Mouse (Mus musculus) intestine, embryonic 14.5 days (tissue): ENCODE measurements around the gene Anxa8. TPM values are rescaled to one million over a fixed set of nuclear protein-coding genes. Genes with fewer than 3 reads are reported as not detected.

Source experiments
- ATAC-seq: fragments of 200-750 bp; cut with Nextera tagmentation; replicated peaks from 2 replicates; pipeline ENCODE4 v1.8.0; 2017; ENCODE audit warnings: low read depth, moderate number of reproducible peaks, moderate TSS enrichment, moderate library complexity; ENCODE audit not compliant: low FRiP score, low TSS enrichment
- DNase-seq: peaks from one replicate; pipeline ENCODE4 v3.0.0-alpha.2; 2018; ENCODE audit warnings: low spot score
- H3K27ac ChIP-seq: fragments of 300-500 bp; sonication (generic); 2 replicates; pipeline ENCODE4 v1.5.1; 2014; ENCODE audit warnings: low read depth, mild to moderate bottlenecking, control low read depth
- H3K27me3 ChIP-seq: fragments of 300-500 bp; sonication (generic); replicated peaks from 2 replicates; pipeline ENCODE4 v1.6.1; 2014; ENCODE audit warnings: low read length, control low read depth; ENCODE audit not compliant: control insufficient read depth, insufficient read depth
- H3K36me3 ChIP-seq: fragments of 300-500 bp; sonication (generic); 2 replicates; pipeline ENCODE4 v1.6.1; 2014; ENCODE audit warnings: low read length, control low read depth; ENCODE audit not compliant: control insufficient read depth, insufficient read depth
- H3K4me1 ChIP-seq: fragments of 300-500 bp; sonication (generic); replicated peaks from 2 replicates; pipeline ENCODE4 v1.6.1; 2014; ENCODE audit warnings: low read length, control low read depth, mixed read lengths; ENCODE audit not compliant: control insufficient read depth, insufficient read depth
- H3K4me2 ChIP-seq: fragments of 300-500 bp; sonication (generic); 2 replicates; pipeline ENCODE4 v1.6.1; 2014; ENCODE audit warnings: low read length
- H3K4me3 ChIP-seq: fragments of 300-500 bp; sonication (generic); 2 replicates; pipeline ENCODE4 v1.5.1; 2014; ENCODE audit warnings: low read depth, low read length, control low read depth, mixed read lengths
- H3K9ac ChIP-seq: fragments of 300-500 bp; sonication (generic); 2 replicates; pipeline ENCODE4 v1.6.1; 2014; ENCODE audit warnings: mild to moderate bottlenecking, low read length
- H3K9me3 ChIP-seq: fragments of 300-500 bp; sonication (generic); 2 replicates; pipeline ENCODE4 v1.6.1; 2016; ENCODE audit warnings: low read length, control low read depth; ENCODE audit not compliant: control insufficient read depth
- WGBS: fragments of 180-500 bp; shearing (Covaris S2); extraction: QIAGEN DNeasy Blood & Tissue Kit; methylation state at CpG from one replicate; pipeline ENCODE4 v1.1.7; 2014; 5-methylcytosine and 5-hydroxymethylcytosine counted together
- polyA plus RNA-seq: library from polyadenylated mRNA; unstranded; fragments of >200 nt; fragmentation: Nextera tagmentation; extraction: Ambion mirVana; gene quantifications from 2 replicates; pipeline ENCODE4 v1.2.1, GENCODE M21; 2014

Gene Anxa8
- polyA plus RNA-seq, 1 experiment from 2014 or later = 1.1 TPM

DNA sequence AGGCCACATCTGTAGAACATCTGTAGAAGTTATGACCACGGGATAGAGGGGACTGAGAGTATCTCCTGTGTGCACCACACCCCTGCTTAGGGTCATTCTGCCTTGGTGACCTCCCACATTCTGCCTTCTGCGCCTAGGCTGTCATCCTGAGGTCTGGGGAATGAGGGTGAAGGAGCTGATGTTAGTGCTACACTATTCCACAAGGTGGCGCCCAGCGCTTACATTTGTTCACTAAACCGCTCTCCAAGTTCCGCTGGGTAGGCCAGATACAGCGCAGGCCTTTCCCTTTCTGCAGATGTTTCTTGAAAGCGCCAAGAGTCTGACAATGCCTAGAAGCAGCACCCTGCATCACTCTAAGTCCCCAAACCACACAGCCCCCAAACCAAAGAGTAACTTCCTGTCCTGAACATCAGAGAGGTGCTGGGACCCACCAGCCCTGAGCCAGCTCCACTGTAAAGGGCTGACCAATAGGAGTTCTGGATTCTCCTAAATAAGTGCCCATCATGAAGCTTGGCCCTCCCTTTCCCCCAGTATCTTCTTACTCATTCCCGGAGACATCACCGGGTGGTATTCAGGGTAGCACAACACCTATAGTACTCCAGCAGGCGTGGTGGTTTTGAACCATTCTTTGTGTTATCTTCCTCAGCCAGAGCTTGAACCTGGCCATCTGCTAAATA is 5.3 kb upstream of the Anxa8 start:
- 9% methylated on average over 11 of the region's 11 CpGs for WGBS
- Histone ChIP-seq H3K36me3 (no peaks in the 10 kb centered on the region), H3K9ac (no peak overlapping the region), H3K4me1 (no peaks in the 10 kb centered on the region), H3K27ac (no peak overlapping the region), H3K27me3 (no peaks in the 10 kb centered on the region), H3K4me3 (no peak overlapping the region), H3K9me3 (no peaks in the 10 kb centered on the region), H3K4me2 (no peak overlapping the region)
- peak; percentile 89 for DNase-seq
- ATAC-seq = peak; percentile 83

DNA sequence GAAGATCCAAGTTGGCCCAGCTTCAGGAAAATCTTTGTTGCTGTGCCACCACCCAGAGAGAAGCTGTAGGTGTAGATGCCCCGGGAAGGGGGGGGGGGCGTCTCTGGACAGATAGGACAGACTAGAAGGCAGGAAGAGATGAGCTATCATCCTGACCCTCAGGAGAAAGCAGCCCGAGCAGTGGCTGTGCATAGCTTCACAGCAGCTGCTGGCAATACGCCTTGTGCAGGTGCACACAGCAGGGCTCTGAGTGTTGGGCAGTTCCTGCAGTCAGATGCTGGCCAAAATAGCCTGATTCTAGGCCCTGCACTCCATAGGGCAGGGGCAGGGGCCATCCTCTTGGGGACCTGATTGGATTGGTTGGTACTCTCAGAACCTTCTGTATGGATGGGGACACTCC is 1.0 kb downstream of the Anxa8 start:
- no peaks in the 10 kb centered on the region for H3K9me3 ChIP-seq
- H3K4me3 ChIP-seq = no peak overlapping the region
- DNase-seq (no peak), ATAC-seq (no peak)
- no peaks in the 10 kb centered on the region for H3K27me3 ChIP-seq
- no peaks in the 10 kb centered on the region for H3K36me3 ChIP-seq
- no peak overlapping the region for H3K9ac ChIP-seq
- H3K4me2 ChIP-seq = no peak overlapping the region
- H3K4me1 ChIP-seq = no peaks in the 10 kb centered on the region
- WGBS = 69% methylated on average over 4 of the region's 4 CpGs
- H3K27ac ChIP-seq = no peak overlapping the region

DNA sequence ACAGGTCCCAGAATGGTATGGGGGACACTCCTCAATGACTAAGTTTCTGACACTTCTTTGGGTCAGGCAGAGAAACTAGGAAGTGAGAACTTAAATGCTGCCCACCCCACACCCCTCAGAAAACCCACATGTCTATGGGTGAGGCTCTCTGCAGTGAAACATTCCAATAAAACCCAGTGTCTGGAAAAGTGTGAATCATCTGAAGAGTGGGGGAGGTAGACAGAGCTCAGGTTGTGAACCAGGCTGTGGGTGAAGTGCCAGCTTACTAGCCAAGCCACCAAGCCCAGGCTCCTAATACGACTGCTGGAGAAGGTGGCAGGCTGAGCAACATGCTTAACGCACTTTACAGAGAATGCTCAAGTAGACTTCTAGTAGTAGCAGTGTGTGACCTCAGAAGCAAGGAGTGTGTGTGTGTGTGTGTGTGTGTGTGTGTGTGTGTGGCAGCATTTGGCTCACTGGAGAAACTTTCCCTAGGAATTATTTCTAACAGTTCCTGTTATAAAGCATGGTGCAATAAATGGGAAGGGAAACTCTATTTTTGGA is 2.1 kb downstream of the Anxa8 start:
- DNase-seq (no peak), ATAC-seq (no peak)
- 73% methylated on average over 2 of the region's 2 CpGs for WGBS
- H3K36me3 ChIP-seq = no peaks in the 10 kb centered on the region
- H3K27ac ChIP-seq = no peak overlapping the region
- H3K4me3 ChIP-seq = no peak overlapping the region
- H3K27me3 ChIP-seq = no peaks in the 10 kb centered on the region
- no peaks in the 10 kb centered on the region for H3K9me3 ChIP-seq
- no peak overlapping the region for H3K9ac ChIP-seq
- H3K4me2 ChIP-seq = no peak overlapping the region
- no peaks in the 10 kb centered on the region for H3K4me1 ChIP-seq

DNA sequence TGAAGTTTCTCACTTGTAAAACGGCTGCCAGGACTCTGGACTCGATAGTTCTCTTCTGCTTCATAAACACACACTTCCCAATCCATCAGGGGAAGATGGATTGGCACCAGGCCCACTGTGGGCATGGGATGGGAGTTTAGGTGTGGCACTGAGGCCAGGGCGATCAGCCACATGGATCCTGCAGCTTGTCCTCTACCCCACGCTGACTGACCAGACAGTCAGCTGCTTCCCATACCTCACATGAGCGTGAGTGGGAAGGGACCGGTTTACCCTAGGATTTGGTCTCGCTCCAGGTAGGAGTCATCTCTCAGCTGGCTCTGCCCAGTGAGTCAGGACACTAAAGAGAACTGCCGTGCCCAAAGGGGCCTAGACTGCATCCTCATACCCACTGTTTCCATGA is 4.0 kb downstream of the Anxa8 start:
- Histone ChIP-seq H3K4me3 (no peak overlapping the region), H3K27me3 (no peaks in the 10 kb centered on the region), H3K4me1 (no peaks in the 10 kb centered on the region), H3K36me3 (no peaks in the 10 kb centered on the region), H3K27ac (no peak overlapping the region), H3K9ac (no peak overlapping the region), H3K4me2 (no peak overlapping the region), H3K9me3 (no peaks in the 10 kb centered on the region)
- 80% methylated on average over 8 of the region's 8 CpGs for WGBS
- ATAC-seq (no peak), DNase-seq (no peak)

DNA sequence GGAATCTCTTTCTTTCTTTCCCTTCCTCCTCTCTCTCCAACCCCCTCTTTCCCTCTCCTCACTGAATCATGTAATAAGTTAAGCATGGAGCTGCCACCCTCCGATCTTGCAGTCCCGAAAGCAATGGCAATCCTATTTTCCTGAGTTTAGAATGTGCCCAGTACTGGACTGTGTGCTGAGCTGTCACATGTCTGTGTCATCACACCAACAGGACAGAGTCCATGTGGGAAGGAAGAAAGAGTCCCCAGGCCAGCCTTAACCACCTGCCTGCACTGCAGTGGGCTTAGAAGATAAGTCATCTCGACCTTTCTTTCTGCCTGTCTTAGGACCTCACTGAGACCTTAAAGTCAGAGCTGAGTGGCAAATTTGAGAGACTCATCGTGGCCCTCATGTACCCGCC is 5.7 kb downstream of the Anxa8 start:
- H3K4me1 ChIP-seq = no peaks in the 10 kb centered on the region
- H3K9ac ChIP-seq = no peak overlapping the region
- no peaks in the 10 kb centered on the region for H3K9me3 ChIP-seq
- no peak overlapping the region for H3K4me2 ChIP-seq
- DNase-seq (no peak), ATAC-seq (no peak)
- H3K27me3 ChIP-seq = no peaks in the 10 kb centered on the region
- H3K27ac ChIP-seq = no peak overlapping the region
- H3K4me3 ChIP-seq = no peak overlapping the region
- WGBS = 83% methylated on average over 5 of the region's 5 CpGs
- no peaks in the 10 kb centered on the region for H3K36me3 ChIP-seq

DNA sequence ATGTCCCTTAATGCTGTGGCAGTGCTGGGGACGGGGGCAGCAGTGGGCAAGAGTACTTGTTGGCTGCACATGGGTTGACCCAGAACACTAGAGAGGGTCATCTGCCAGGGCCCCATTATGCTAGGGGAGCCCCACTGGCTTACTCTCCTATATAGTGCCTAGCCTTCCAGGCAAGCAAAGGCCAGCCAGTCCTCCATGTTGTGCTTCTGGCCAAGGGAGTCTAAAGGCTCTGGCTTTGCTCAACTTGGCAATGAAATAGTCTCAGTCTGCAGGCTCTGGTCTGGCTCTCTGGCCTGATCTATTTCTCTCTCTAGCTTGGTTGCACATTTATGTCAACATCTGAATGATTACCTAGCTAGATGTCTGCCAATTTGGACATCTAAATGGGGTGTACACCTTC is 7.1 kb downstream of the Anxa8 start:
- 77% methylated on average over 1 of the region's 1 CpGs for WGBS
- DNase-seq = no peak
- Histone ChIP-seq H3K27ac (no peak overlapping the region), H3K4me1 (no peaks in the 10 kb centered on the region), H3K9me3 (no peaks in the 10 kb centered on the region), H3K4me3 (no peak overlapping the region), H3K4me2 (no peak overlapping the region), H3K9ac (no peak overlapping the region), H3K27me3 (no peaks in the 10 kb centered on the region), H3K36me3 (no peaks in the 10 kb centered on the region)
- ATAC-seq = no peak

DNA sequence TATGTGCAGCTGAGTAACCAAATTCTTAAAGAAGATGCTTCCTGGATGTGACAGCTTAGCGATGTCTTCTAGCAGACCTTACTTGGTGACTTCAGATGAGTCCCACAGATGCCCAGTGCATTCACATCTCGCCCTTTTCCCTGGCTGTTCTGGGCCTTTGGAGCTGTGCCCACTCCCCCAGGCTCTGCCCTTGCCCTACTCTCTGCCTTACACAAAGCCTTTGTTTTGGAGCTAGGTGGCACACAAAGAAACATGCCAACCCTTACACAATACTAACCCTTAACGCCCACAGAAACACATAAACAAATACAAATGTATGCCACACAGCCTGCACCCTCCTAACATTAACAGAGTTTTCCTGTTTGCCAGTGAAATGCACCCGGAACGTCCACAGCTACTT is 10.4 kb downstream of the Anxa8 start:
- Histone ChIP-seq H3K27me3 (no peaks in the 10 kb centered on the region), H3K27ac (no peak overlapping the region), H3K4me2 (no peak overlapping the region), H3K9ac (no peak overlapping the region), H3K36me3 (no peaks in the 10 kb centered on the region), H3K4me1 (no peaks in the 10 kb centered on the region), H3K4me3 (no peak overlapping the region), H3K9me3 (no peaks in the 10 kb centered on the region)
- no peak for DNase-seq
- 80% methylated on average over 5 of the region's 5 CpGs for WGBS
- no peak for ATAC-seq

DNA sequence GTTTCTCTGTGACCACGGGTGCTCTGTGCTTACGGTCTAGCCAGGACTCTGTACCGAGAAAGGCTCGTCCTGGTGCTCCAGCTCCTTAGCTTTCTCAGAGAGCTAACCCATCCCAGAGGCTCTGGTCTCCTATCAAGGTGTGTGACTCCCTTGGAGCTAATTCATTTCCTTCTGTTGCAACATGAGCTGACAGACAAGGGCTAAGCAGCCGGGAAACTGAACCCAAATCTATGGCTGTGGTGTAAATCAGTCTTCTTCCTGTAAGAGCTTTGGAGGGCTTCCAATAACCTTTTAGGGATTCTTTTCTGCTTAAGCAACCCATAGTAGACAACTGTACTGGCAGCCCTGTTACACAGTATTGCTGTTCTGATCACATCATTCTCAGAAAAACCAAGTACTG is 16.8 kb downstream of the Anxa8 start, which contains the start of gene A630023A22Rik:
Gene A630023A22Rik (minus strand): TSS at position 154 of the 400 bp plus-strand sequence.
- ATAC-seq = no peak
- Histone ChIP-seq H3K4me1 (no peaks in the 10 kb centered on the region), H3K27me3 (no peaks in the 10 kb centered on the region), H3K36me3 (no peaks in the 10 kb centered on the region), H3K4me3 (no peak within 1 kb of the TSS), H3K9me3 (no peaks in the 10 kb centered on the region), H3K9ac (no peak within 1 kb of the TSS), H3K27ac (no peak within 1 kb of the TSS), H3K4me2 (no peak within 1 kb of the TSS)
- WGBS = 66% methylated on average over 5 of the region's 5 CpGs
- peak; percentile 41 for DNase-seq

DNA sequence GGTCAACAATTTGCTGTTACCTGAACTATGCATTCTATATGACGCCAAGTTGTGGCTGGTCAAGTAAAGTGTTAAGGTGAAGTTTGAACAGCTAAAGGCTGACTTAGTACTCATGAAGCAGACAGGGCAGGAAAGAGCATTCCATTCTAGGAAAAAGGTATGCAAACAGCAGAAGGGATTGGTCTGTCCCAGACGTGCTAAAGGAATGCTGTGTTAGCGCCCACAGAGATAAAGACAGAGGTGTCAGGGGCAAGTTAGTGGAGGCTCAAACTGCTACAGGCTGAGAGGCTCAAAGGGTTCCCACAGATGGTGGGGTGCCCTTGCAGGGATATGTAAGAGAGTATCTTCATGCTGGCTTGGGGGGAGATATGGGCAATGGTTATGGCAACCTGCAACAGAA is 18.1 kb downstream of the Anxa8 start:
- Histone ChIP-seq H3K4me2 (no peak overlapping the region), H3K4me1 (no peaks in the 10 kb centered on the region), H3K36me3 (no peaks in the 10 kb centered on the region), H3K27me3 (no peaks in the 10 kb centered on the region), H3K4me3 (no peak overlapping the region), H3K27ac (no peak overlapping the region), H3K9me3 (no peaks in the 10 kb centered on the region), H3K9ac (no peak overlapping the region)
- ATAC-seq (no peak), DNase-seq (peak; percentile 52)
- 67% methylated on average over 3 of the region's 3 CpGs for WGBS
